Mouse (Mus musculus): ENCODE results near the gene Cyth1. TPM values are rescaled to one million over a fixed set of nuclear protein-coding genes. Genes with fewer than 3 reads are reported as not detected.
A peak's percentile ranks its signal among the peaks of the same experiment; 100 is the strongest.

Gene Cyth1
- total and polyA plus RNA-seq, 3 experiments, result 13.2 to 13.6 TPM; not detected in 1

DNA sequence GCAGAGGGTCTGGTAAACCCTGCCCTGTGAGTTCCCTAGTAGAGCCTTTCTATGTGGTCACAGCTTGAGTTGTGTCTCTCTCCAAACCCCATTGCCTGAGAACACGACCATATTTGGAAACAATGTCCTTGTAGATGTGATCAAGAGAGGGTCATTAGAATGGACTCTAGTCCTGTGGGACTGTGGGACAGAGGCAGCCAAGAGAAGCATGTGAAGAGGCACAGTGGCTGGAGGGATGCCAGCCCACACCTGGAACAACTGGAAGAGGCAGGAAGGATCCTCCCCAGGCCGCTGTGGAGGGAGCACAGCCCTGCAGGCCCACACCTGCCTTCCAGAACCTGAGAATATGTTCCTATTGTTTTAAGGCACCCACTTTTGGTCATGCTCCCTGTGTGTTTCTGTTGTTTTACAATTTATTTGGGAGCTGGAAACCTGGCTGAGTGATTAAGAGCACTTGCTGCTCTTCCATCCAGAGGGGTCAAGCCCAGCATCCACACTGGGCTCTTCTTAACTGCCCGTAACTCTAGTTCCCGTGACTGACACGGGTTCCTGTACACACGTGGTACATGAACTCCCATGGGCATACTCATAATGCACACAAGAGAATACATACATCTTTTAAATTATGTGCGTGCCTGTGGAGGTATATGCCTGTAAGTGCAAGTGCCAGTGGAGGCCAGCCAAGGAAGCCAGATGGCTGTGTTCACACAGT, 5.2 kb upstream of the Cyth1 start:
- peaks cover 2 to 10% of the 10 kb centered on the region in 2 experiments; a peak in 3 of 4 replicates for H3K36me3 ChIP-seq (ENCODE audit: control insufficient read depth in 1 of 2, insufficient read depth in 2 of 2, low read length in 2 of 2)
- TF ChIP-seq HCFC1 (IDR thresholded peaks at IDR 0.05; ENCODE audit: low read depth, low read length) (no peak), SIN3A (IDR thresholded peaks at IDR 0.05; ENCODE audit: low read length) (no peak), TAL1 (IDR thresholded peaks at IDR 0.05; ENCODE audit: low read length) (no peak), ELF1 (IDR thresholded peaks at IDR 0.05; ENCODE audit: low read depth, low read length) (no peak), RCOR1 (IDR thresholded peaks at IDR 0.05; ENCODE audit: low read depth, low read length) (no peak), MAX (IDR thresholded peaks at IDR 0.05; ENCODE audit: low read length) (no peak), EP300 (IDR thresholded peaks at IDR 0.05; ENCODE audit: low read depth in 1 of 2, low read length in 2 of 2) (no peak), MAZ (IDR thresholded peaks at IDR 0.05; ENCODE audit: low read depth, low read length) (no peak), CHD2 (IDR thresholded peaks at IDR 0.05; ENCODE audit: low read length) (no peak), MYC (IDR thresholded peaks at IDR 0.05; ENCODE audit: low read depth, low read length) (no peak), USF1 (IDR thresholded peaks at IDR 0.05; ENCODE audit: low read depth, low read length) (no peak), UBTF (IDR thresholded peaks at IDR 0.05; ENCODE audit: borderline replicate concordance, insufficient read depth, low read depth, low read length) (no peak), JUND (IDR thresholded peaks at IDR 0.05; ENCODE audit: low read depth, low read length) (no peak), CTCF (IDR thresholded peaks at IDR 0.05 in 2 of 3, conservative IDR thresholded peaks at IDR 0.05 in 1 of 3; ENCODE audit: control insufficient read depth in 1 of 3, insufficient read depth in 1 of 3, low read depth in 2 of 3, low read length in 3 of 3, poor library complexity in 1 of 3, severe bottlenecking in 1 of 3) (no peak), NELFE (IDR thresholded peaks at IDR 0.05; ENCODE audit: low read depth, low read length) (no peak), MEF2A (IDR thresholded peaks at IDR 0.05; ENCODE audit: extremely low read depth, insufficient replicate concordance, low read depth, low read length, poor library complexity, severe bottlenecking) (no peak), BHLHE40 (IDR thresholded peaks at IDR 0.05; ENCODE audit: borderline replicate concordance, low read depth, low read length) (no peak), RAD21 (IDR thresholded peaks at IDR 0.05; ENCODE audit: low read depth, low read length) (no peak), TCF12 (IDR thresholded peaks at IDR 0.05; ENCODE audit: low read depth, low read length) (no peak)
- no peak for DNase-seq (ENCODE audit: low read depth, low spot score)

DNA sequence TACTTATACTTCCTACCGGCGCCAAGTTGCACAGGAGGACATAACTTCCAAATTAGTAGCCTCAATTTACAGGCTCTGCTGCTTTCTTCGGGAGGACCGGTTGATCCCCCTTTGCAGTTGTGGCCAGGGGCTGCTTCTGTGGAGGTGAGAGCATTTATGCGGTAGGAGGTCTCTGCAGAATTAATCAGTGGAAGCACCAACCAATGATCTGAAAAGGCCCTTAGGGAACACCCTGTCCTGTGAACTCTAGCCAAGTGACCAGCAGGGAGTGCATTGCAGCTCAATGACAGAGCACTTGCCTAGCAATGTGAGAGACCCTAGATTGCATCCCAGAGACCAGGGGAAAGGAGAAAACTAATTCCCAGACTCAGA, 606 bp upstream of the Cyth1 start:
- peaks cover 17 to 31% of the 10 kb centered on the region in 2 experiments for H3K4me1 ChIP-seq (ENCODE audit: control insufficient read depth in 1 of 2, insufficient read depth in 2 of 2, low read length in 2 of 2)
- TF ChIP-seq ZNF384 (IDR thresholded peaks at IDR 0.05; ENCODE audit: low read depth, low read length) (no peak), MAFK (IDR thresholded peaks at IDR 0.05; ENCODE audit: borderline replicate concordance, low read depth, low read length) (no peak), ZC3H11A (IDR thresholded peaks at IDR 0.05; ENCODE audit: low read depth, low read length) (no peak), NRF1 (IDR thresholded peaks at IDR 0.05; ENCODE audit: insufficient read depth, low read depth, low read length, poor library complexity, severe bottlenecking) (no peak), CHD2 (IDR thresholded peaks at IDR 0.05; ENCODE audit: low read length) (no peak), MXI1 (IDR thresholded peaks at IDR 0.05; ENCODE audit: low read depth, low read length) (no peak), NELFE (IDR thresholded peaks at IDR 0.05; ENCODE audit: low read depth, low read length) (no peak), MYB (IDR thresholded peaks at IDR 0.05; ENCODE audit: low read depth, low read length) (no peak), BHLHE40 (IDR thresholded peaks at IDR 0.05; ENCODE audit: borderline replicate concordance, low read depth, low read length) (no peak), MAZ (IDR thresholded peaks at IDR 0.05; ENCODE audit: low read depth, low read length) (no peak), POLR2AphosphoS5 (IDR thresholded peaks at IDR 0.05; ENCODE audit: borderline replicate concordance, low read depth, low read length) (no peak), CTCF (IDR thresholded peaks at IDR 0.05 in 2 of 3, conservative IDR thresholded peaks at IDR 0.05 in 1 of 3; ENCODE audit: control insufficient read depth in 1 of 3, insufficient read depth in 1 of 3, low read depth in 2 of 3, low read length in 3 of 3, poor library complexity in 1 of 3, severe bottlenecking in 1 of 3) (no peak), GABPA (IDR thresholded peaks at IDR 0.05; ENCODE audit: low read depth, low read length) (no peak), USF2 (IDR thresholded peaks at IDR 0.05; ENCODE audit: borderline replicate concordance in 1 of 2, insufficient read depth in 1 of 2, low read depth in 1 of 2, low read length in 2 of 2) (no peak), POLR2A (IDR thresholded peaks at IDR 0.05; ENCODE audit: control insufficient read depth in 1 of 2, insufficient read depth in 1 of 2, low read depth in 1 of 2, low read length in 2 of 2, poor library complexity in 1 of 2) (no peak), MAX (IDR thresholded peaks at IDR 0.05; ENCODE audit: low read length) (no peak)

More for the DNA sequence above, 5.2 kb upstream of the Cyth1 start:
- Histone ChIP-seq H3K4me3 (ENCODE audit: control insufficient read depth in 1 of 2, insufficient read depth in 1 of 2, low read depth in 2 of 2, low read length in 2 of 2) (no peak overlapping the region), H3K79me2 (ENCODE audit: control insufficient read depth, insufficient read depth, low read length, poor library complexity) (no peaks in the 10 kb centered on the region), H3K4me1 (ENCODE audit: control insufficient read depth in 1 of 2, insufficient read depth in 2 of 2, low read length in 2 of 2) (peaks cover 0 to 13% of the 10 kb centered on the region in 2 experiments; a peak in 2 of 4 replicates), H3K9me3 (replicated peaks; ENCODE audit: insufficient read depth, low read length) (no peaks in the 10 kb centered on the region), H3K9ac (ENCODE audit: control insufficient read depth, low read depth, low read length, poor library complexity, severe bottlenecking) (no peak overlapping the region), H3K27ac (ENCODE audit: control insufficient read depth, low read depth, low read length) (no peak overlapping the region), H3K27me3 (ENCODE audit: control insufficient read depth in 1 of 2, insufficient read depth in 2 of 2, low read length in 2 of 2) (no peaks in the 10 kb centered on the region)

More for the DNA sequence above, 606 bp upstream of the Cyth1 start:
- no peak for DNase-seq (ENCODE audit: low read depth, low spot score)
- Histone ChIP-seq H3K9ac (ENCODE audit: control insufficient read depth, low read depth, low read length, poor library complexity, severe bottlenecking) (peak overlapping the region; percentile 81), H3K27me3 (ENCODE audit: control insufficient read depth in 1 of 2, insufficient read depth in 2 of 2, low read length in 2 of 2) (no peaks in the 10 kb centered on the region), H3K27ac (ENCODE audit: control insufficient read depth, low read depth, low read length) (peak overlapping the region; percentile 55), H3K4me3 (ENCODE audit: control insufficient read depth in 1 of 2, insufficient read depth in 1 of 2, low read depth in 2 of 2, low read length in 2 of 2) (peak overlapping the region; percentile 79 to 84), H3K9me3 (replicated peaks; ENCODE audit: insufficient read depth, low read length) (no peaks in the 10 kb centered on the region), H3K79me2 (ENCODE audit: control insufficient read depth, insufficient read depth, low read length, poor library complexity) (peaks cover 24% of the 10 kb centered on the region), H3K36me3 (ENCODE audit: control insufficient read depth in 1 of 2, insufficient read depth in 2 of 2, low read length in 2 of 2) (peaks cover 0 to 13% of the 10 kb centered on the region in 2 experiments; a peak in 2 of 4 replicates)

All from MEL (cell line).